Mouse (Mus musculus) right cerebral cortex, postnatal 10 days (tissue): Measurements from ENCODE around the gene Tfdp1.

Experiments
- DNase-seq, 2 experiments: peaks; one replicate each; pipeline ENCODE4 v3.0.0; 2021; ENCODE audit warnings: low spot score in 2 of 2

Gene Tfdp1

DNA sequence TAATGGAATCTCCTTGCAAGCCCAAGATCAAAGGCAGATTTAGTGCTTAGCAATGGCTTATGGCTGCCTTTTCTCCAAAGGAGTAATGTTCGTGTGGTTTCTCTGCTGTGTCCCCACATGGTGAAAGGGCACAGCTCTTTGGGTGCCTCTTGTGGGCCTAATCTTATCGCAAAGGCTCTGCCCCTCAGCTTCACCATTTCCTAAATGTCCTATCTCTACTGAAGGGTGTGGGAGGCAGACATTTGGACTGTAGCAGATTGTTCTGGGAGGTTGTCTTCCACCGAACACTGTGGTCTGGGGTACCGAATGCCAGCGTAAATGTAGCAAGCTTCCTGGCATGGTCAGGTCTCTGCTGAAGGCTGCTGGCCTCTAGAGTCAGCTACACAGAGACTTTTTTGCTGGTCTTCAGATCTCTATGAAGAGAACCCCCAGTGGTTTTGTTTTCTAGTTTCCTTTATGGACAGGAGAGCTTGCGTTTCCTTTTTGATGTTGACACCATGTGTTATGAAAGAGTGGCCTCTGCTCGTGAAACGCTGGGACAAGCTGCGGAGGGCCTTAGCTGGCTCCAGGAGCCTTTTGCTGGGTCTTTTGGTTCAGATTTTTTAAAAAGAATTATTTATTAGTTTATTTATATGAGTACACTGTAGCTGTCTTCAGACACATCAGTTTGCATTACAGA, 14.7 kb downstream of the Tfdp1 start:
- no peak for DNase-seq

DNA sequence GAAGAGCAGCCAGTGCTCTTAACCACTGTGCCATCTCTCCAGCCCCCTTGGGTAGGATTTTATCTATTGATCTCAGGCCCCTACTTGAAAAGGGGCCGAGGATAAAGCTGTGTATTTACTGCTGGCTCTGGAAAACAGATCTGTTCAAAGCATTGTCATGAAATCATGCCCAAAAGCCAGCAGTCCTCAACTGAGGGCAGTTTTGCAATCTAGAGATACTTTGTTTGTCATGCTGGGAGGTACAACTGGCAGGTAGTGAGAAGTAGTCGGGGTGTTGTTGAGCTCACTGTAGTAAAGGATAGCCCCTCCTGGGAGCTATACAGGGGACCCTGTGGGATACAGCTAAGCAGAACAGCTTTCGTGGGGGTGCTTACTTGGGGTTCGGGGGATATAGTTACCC, 15.3 kb downstream of the Tfdp1 start:
- DNase-seq, result no peak

DNA sequence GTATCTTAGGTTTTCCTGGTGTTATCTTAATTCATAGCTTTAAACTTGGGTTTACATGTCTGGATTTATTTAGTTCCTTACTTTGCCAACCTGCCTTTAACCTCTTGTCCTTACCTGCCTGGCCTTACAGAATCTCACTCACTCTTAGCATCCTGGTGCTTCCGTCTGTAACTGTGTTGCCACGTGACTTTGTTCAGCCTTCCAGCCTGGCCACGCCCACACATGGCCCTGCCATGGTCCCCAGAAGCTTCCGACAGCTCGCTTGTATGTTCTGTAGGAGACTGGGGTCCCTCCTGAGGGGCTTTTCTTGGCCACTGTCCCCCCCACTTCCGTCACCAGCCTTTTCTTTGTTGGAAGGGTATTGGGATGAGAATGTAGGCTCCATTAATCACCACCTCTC, 17.7 kb downstream of the Tfdp1 start:
- DNase-seq, result no peak

DNA sequence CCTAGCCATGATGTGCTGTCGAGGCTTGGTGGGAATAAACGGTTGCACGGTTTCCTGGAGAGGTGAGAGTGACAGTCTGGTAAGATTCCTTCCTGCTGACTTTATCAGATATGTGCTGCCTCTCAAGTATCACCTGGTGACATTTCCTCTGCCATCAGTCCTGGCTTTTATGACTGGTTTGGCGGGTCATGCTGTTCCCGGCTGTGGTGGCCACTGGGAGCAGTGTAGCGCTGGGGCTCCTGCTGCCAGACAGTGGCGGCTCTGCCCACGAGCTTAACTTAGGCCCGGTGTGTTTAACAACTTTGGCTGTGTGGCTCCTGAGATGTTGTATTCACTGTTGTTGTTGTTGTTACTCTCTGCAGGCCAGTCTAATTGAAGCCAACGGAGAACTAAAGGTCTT, 18.1 kb downstream of the Tfdp1 start:
- DNase-seq, result no peak

DNA sequence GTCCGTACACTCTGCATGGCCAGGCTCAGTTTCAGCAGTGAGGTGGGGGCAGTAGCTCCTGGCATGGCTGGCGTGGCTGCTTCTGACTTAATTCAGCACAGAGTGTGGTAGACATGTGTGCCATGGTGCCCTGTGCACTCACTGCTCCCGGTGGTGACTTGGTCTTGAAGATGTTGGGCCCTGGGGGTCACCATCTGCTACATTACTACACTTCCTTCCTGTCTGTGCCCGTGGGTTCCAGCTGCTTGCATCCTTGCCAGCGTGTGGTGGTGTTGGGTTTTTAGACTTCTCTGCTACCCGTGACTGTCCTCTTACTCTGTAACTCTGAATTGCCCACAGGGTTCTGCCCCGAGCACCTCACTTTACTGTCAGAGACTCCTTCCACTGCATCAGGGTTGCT, 21.7 kb downstream of the Tfdp1 start:
- DNase-seq, result no peak

DNA sequence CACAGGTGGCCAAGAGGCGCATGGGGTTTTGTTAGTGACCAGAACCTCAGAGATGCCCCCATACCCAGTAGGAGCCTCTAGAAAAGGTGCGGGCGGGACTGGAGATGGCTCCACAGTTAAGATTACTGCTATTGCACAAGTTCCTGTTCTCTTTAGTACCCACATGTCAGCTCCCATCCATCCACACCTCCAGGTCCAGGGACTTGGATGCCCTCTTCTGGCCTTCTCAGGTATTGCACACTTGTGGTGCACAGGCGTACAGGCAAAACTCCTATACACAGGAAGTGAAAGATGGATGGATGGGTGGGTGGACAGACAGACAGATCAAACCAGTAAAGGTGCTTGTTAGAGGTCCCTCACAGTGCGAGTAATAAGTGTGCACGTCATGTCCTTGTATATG, 23.3 kb downstream of the Tfdp1 start:
- no peak for DNase-seq

DNA sequence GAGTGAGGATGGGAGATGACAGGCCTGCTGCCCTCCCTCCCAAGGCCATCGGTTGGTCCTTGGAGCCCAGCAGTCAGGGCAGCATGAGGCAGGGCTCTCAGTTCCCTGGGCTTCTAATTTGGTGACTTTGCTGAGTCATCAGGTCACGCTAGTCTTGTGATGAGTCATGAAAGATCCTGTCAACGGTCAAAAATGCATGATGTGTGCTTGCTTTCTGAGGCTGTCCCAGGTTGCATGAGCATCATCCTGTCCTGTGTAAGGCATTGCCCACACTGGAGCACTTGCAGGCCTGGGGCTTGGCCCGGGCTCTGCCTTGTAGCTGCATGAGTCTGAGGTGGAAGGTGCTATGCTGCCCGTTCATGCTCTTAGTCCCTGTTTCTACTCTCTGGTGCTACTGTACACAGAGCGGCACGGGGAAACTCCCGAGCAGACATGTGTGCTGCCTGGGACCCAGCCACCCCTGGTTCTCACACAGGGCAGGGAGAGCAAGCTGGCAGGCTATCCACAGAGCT, 34.7 kb downstream of the Tfdp1 start:
- no peak for DNase-seq

DNA sequence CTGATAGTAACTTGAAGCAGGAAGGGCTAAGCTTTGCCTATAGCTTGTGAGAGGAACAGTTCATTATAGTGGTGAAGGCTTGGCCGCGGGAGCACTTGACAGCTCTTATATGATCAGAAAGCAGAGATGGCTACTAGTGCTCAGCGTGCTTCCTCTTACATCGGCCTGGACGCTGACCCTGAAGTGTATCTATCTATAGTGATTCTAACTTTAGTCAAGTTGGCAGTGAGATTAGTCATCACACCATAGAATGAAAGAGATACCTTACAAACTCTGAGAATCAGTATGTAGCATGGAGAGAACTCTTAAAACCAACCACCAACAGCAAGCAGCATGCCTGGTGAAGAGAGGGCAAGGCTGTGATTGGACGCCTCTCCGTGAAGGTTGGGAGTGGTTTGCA, 43.1 kb downstream of the Tfdp1 start:
- no peak for DNase-seq

DNA sequence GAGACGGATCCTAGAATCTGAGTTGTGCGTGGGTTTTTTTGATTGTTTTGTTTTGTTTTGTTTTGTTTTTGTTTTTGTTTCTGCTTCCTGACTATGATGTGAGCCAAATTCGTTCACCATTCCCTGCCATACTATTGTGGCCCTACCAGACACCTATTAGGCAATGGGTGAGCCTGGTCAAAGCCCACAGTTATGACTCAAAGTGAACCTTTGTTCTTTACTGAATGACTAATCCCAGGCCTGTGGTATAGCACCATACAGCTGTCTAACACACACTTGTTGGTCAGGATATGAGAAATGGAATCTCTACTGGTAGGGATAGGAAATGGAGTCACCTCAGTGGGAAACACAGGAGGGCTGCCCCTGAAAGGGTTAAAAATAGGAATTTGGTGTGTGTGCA, 44.0 kb downstream of the Tfdp1 start:
- no peak for DNase-seq

DNA sequence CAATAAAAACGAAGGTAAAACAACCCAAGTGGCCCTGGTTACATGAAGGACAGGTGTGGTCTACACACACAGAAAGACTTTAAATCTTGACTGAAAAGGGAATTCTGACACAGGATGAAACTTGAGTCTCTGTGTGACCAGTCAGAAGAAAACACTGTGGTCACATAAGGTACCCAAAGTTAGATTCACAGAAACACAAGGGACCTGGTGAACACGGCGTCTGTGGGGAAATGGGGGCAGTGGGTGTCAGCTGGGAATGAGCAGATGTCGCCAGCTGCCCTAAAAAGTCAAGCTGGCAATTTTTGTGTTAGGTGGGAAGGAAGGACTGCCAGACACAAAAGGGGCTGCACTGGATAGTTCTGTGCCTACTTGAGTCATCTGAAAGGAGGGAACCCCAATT, 44.4 kb downstream of the Tfdp1 start:
- no peak for DNase-seq

DNA sequence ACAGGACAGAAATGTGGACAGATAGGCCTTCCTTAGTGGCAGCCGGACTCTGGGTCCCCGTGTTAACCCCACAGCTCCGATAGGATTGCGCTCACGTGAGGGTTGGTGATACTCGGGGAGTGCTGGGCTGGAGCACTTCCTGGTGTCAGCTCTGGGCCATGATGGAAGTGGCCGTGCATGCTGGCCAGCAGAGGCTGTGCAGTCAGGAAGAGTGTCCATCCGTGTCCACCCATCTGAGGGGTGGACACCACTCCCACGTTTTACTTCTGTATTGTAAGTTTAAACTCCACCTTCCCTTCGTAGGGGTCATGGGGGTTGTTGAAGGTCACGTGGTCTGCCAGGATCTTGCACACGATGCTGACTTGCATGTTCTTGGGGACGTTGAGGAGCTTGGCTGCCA, 47.8 kb downstream of the Tfdp1 start:
- no peak for DNase-seq

DNA sequence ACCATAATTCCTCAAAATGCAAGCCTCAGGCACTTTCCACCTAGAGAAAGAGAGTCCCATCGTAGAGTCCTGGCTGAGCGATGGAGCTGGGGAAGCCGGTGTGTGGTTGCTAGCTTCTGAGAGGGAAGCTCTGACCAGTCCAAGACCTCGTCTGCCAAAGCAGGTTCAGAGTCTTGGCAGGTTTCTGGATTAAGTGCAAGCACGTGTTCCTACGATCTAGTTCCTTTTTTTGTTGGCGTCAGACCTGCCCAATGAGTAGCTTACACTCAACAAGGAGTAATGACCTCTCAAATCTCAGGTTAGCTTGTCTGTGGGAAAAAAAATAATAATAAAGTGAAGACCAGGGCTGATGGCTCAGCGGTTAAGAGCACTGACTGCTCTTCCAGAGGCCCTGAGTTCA, 49.2 kb downstream of the Tfdp1 start:
- DNase-seq, result no peak

DNA sequence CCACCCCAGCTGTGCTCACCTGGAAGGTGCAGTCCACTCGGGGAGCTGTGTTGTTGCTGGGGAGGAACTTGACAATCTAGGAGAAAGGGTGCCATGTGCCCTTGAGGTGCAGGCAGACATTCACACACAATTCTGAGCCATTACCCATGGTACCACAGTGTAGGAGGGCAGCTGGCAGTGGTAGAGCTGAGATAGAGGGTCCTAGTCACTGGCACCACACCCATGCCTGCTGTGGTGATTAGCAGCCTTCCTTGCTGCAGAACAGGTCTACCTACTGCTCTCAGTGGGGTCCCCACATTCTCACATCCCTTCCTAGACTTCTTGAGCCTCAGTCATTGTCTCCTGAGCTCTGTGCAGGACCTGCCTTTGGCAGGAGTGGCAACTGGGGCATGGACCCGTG, 50.2 kb downstream of the Tfdp1 start:
- no peak for DNase-seq

DNA sequence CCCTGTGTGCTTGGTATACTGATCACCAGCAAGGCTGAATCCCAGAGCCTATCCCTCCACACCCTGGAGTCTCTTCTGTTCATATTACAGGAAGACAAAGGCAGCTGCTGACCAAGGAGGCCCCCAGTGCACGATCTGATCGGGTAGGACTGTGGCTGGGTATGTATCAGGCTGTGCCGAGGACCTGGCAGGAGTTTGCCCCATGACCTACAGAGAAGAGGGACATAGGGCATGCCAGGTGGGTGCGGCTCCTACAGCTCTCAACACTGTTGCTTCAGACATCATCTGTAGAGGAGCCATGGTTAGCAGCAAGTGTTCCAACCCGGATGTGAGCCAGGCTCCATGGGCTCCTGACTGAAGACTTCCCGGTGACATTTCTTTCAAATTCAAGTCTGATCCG, 55.3 kb downstream of the Tfdp1 start:
- DNase-seq, result no peak

DNA sequence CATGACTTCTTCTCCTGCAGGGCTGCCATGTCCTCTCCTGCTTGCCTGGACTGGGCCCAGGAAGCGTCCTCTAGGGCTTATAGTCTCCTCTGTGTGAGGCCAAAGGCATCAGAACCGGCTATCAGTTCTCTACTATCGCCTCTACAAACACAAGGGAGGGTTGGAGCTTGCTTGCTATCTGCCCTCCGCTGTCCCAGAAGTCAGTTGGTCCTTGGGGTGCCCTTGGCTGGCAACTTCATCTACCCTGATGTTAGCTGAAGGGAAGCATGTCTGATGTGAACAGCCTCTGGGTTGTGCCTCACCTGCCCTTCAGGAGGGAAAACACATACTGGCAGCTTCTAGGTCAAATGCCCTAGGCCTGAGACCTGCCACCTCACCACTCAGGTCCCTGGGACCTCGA, 58.2 kb downstream of the Tfdp1 start, which contains the start of gene Atp4b:
Atp4b (minus strand) TSS at position 101 of the 400 bp plus-strand sequence.
- no peak for DNase-seq

DNA sequence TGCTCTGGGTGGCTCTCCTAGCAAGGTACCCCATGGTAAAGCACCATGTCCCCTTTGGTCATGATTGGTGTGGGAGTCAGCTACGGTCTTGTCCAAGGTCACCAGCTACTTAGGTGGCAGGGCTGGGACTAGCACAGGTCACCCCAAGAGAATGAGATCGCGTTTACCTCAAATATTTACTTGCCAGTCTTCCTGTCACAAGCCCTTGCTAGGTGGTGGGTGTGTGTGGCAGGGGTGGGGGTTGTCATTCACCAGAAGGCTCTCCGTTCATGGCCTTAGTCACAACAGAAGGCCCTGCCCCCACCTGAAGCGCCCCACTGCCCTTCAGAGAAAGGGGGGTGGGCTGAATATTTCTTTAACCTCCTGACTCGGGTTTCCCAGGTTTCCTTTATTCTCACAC, 65.0 kb downstream of the Tfdp1 start:
- DNase-seq, result no peak

DNA sequence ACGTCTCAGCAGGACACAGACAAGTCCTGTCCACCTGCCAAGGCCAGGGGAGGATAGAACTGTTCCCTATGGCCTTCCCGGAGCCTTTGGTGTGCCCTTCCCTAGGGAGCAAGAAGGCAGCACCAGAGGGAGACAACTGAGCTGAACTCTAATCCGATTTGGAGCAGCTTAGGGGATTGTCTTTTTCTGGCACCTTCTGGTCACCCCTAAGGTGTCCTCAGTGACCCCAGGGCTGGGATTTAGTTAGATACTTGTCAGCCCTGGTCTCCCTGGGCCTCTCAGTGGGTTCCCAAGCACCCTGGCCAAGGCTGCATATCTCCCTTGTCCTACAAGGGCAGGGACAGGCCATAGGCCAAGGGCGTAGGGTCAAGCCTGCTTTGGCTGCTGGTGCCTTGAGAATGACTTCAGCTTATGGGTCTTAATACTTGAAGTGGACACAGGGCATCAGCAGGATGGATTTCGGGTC, 66.1 kb downstream of the Tfdp1 start, which contains the start of gene Grk1:
Grk1 (plus strand) TSS at position 416 of the 466 bp plus-strand sequence.
- no peak for DNase-seq

DNA sequence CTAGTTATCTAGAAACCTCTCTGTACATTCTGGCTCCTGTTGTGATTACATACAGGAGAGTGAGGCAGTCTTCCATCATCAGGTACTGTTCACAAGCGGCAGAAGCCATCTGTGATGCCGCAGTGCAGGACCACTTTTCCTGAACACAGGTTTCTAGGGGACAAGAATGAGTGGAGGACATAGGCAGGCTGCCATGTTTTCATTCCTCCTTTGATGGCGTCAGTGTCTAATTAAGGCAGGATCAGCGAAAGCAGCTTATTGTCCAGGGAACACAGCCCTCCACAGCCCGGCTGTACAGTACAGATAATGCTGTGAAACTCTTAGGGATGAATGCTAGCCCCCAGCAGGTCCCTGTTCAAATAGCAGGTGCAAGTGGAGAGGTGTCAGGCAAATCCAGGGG, 67.5 kb downstream of the Tfdp1 start:
- no peak for DNase-seq

DNA sequence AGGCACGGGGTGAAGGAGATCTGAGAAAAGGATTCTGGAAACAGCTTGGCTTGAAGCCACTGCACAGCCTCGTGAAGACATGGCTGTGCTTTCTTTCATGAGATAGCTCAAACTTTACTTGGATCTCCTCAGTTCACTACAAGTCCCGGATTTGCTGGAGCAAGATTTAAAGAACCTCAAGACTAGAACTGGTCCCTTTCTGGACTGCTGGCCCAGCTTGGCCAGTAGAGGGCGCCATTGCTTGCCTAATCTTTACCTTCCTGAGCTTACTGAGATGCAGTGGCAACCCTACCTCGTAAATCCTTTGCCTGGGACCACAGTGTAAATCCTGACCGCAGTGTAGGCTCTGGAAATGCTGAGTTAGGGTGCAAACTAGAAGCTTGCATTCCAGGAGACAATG, 73.0 kb downstream of the Tfdp1 start:
- DNase-seq, result peak; percentile 66 to 82

DNA sequence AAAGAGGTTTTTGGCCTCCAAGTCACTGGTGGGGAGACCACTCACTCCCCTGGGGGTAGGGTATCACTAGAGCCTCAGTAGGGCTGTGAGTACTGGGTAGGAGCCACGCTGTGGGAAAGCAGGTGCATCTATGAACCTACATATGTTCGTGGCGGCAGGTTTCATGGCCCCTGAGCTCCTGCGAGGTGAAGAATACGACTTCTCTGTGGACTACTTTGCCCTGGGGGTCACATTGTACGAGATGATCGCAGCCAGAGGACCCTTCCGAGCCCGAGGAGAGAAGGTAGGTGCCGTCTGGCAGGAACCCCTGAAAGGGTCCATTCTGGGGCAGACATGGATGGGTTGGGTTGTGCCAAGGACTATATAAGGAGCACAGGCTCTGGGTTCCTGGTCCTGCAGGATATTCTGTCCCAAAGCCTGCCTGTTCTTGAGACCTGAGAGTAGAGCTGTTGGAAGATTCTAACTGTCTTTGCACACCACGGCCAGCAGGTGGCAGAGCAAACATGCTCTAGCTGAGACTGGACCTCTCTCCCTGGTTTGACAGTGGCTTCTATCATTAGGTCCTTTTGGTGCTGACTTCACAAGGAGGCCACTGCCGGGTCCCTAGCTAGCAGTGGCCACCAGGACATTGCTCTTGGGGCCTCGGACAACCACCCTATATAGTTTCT, 74.5 kb downstream of the Tfdp1 start:
- peak; percentile 45 to 78 for DNase-seq

DNA sequence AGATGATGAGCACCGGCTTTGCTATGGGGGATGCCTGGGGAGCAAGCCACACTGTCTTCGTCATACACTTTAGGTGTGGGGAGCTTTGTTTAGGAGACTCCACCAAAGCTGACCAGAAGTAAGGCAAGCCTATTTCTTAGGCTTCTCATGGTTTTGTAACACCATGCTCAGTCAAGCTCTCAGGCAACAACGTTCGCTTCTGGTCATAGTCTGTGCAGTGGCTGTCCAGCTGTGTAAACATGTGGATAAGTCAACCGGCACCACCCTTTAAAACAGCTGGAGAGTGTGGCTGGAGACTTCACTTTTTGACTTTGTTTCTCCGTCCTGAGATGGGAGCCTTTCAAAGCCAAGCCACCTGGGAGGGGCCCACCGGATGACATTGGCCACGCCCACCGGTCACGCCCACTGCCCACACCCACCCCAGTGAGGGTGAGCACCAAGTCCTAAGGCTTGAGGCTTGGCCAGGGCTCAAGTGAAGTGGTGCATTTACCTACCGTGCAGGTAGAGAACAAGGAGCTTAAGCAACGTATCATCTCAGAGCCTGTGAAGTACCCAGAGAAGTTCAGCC, 75.4 kb downstream of the Tfdp1 start:
- DNase-seq, result no peak

DNA sequence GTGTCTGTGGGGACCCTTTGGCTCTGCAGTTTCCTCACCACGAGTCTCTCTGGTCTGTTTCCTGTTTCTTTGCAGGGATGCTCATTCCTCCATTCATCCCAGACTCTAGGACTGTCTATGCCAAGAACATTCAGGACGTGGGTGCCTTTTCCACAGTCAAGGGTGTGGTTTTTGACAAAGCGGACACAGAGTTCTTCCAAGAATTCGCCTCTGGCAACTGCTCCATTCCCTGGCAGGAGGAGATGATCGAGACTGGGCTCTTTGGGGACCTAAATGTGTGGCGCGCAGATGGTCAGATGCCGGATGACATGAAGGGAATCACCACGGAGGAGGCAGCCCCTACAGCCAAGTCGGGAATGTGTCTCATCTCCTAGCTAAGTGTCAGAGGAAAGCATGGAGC, 77.3 kb downstream of the Tfdp1 start:
- DNase-seq, result no peak

DNA sequence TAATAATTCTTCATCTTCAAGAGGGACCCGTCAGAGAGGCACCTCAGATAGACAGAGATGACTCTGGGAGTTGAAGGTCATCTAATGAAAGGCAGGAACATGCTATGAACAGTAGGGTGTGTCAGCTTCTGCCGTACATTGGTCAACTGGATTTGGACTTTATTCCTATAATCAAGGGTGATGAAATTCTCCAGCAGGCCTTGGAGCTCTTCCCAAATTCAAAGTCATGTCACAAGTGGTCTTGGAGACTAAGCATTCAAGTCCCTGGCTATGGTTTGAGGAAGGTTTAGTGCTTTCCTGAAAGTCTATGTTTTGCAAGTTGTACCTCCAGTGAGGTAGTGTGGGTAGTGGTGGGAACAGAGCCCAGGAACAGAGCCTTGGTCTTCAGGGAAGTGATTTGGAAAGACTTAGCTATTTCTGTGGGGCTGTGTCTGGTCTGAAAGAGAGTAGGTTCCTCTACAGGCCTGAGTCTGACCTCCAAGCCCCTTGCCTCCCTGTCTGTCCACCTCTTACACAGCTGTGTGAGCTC, 80.6 kb downstream of the Tfdp1 start:
- no peak for DNase-seq
